Mouse (Mus musculus) B cell, adult 2 months (primary cell): ENCODE results near the gene Nop58.
"Not testable (repeated sequence)": the region's sequence is repeated elsewhere in the genome, so short reads cannot be mapped to it uniquely, and the experiment has no call there.

Experiments
- DNase-seq, 2 experiments: peaks; one replicate each; pipeline ENCODE4 v3.0.0; 2022

The Nop58 gene

DNA sequence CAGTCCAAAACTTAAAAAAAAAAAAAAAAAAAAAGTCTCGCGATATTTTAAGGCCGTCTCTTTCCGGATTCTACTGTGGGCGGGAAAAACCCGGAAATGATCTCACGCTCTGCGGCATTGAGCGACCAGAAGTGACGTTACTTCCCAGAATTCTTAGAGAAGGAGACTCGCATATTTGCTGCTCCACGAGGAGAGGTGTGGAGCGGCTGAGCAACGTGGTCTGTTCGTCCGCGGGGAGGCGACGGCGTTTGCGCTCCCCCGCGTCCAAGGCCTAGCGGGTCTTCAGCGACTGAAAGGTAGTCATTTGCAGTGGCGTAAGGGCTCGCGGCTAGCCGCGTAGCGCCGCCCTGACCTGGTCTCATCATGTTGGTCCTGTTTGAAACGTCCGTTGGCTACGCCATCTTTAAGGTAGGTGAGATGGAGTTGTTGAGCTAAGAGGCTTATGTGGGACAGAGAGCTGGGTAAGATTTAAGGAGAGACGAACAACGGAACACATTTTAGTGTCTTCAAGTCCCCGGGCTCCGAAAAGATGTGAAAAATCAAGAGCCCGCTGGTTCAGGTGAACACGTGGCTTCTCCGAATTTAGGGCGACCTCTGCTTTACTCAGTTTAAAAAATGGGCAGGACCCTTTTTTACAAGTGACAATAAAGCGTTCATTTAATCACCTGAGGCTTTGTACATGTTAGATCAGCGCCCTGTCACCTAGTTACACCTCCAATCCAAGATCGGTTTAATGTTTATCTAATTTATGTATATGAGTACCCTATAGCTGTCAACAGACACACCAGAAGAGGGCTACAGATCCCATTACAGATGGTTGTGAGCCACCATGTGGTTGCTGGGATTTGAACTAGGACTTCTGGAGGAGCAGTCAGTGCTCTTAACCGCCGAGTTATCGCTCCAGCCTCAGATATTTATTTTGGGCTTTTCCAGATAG, at the start of gene Nop58:
Nop58 (plus strand) TSS at position 153 of the 937 bp plus-strand sequence.
- DNase-seq = peak; percentile 83 to 85

DNA sequence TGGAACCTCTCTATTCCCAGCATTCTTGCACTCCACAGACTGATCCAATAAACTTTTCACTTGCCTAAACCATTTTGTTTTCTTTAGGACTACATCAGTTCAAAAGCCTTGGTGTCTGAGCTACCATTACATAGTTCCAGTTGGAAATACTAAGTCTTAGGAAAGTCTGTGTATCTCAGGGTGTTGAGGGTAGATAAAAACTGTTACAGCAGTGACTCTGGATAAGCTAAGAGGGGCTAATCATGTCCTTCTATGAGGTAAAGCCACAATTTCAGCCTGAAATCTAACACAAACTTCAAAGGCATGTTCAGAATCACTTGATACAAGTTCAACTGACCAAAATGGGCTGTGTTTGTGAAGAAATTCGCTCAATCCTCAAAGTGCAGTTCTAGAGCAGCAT, 48.4 kb upstream of the Nop58 start:
- DNase-seq = no peak

DNA sequence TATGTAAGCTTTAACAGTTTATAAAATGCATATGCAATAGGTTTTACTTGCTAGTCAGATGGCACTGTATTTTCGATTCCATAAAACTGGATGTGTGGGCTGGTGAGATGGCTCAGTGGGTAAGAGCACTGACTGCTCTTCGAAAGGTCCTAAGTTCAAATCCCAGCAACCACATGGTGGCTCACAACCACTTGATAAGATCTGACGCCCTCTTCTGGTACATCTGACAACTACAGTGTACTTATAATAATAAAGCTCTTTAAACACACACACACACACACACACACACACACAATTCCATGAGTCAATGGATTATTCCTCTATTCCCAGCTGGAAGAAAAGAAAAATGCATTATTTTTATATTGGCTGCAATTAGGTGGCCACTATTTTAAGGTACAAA, 46.4 kb upstream of the Nop58 start:
- no peak for DNase-seq

DNA sequence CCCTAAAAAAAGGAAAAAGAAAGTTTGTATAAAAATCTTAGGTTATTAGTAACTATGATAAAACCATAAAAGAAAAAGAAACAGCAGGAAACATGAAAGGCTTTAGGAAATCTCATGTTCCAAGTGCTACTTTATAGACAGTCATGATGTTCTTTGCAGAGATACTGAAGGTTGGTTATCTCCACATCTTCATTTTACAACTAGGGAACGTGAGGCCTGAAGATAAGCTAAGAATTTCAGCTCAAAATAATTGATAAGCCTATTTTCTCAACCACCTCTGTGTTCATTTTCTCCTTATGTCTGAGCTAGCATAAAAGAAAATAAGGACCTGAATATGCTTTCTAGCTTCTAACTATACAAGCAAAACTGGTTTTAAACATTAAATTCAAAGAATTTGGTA, 42.3 kb upstream of the Nop58 start:
- DNase-seq = no peak

DNA sequence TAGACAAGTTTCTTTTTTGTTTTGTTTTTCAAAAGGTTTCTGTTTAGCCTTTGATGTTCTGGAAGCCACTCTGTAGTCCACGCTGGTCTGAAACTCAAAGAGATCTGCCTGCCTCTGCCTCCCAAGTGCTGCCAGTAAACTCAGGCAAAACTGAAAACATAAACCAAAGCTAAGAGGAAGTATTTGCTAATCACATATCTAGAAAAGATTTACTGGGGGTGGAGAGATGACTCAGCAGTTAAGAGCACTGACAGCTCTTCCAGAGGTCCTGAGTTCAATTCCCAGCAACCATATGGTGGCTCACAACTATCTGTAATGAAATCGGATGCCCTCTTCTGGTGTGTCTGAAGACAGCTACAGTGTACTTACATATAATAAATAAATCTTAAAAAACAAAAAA, 38.3 kb upstream of the Nop58 start:
- not testable (repeated sequence) for DNase-seq

DNA sequence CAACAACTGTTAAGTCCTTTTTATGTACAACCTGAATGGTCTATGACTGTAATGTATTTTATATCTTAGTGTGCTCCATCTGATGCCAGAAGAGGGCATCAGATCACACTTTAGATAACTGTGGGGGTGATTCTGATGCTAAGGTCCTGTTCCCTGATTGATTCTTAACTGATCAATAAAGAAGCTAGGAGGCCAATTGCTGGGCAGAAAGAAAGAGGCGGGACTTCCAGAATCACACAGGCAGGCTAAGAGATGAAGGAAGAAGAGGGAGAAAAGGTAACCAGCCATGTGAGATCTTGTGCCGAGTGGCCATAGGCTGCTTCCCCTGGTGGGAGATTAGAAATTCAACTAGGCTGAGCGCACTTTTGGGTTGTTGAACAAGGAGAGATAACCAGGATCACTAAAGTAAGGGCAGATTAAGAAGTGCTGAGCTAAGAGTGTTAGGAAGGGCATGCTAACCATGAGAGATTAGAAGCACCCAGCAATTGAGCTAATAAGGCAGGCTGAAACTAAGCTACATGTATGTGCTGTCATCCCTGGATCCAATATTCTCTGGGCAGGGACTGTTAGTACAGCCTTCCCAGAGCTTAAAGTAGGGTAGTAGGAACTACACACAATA, 33.5 kb upstream of the Nop58 start:
- no peak for DNase-seq

DNA sequence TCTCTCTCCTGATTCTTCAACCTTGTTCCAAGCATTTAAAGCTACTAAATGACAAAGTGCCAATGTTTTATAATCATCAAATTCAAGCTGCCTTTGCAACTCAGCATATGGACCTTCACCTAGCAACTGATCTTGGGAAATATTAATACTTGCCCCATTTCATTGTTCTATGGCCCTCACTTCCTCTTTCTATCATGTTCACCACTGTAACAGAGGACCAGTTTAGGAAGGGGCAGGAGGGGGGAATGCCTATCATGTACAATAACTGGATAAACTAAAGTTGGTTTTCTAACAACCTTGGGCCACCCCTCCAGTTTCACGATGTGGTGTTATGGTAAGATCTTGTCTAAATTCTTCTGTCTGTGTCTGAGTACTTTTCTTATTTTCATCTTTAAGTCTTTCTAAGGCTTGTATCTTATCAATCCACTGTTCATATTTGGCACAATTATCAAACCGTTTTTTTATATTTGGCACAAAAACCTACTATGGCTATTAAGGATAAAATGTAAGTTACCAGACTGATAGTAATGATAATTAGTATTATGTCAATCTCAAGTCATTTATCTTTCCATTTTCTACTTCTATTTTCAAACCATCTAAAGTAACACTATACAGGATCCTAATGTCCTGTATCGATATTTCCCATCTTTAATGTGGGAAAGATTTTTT, 31.4 kb upstream of the Nop58 start:
- no peak for DNase-seq

DNA sequence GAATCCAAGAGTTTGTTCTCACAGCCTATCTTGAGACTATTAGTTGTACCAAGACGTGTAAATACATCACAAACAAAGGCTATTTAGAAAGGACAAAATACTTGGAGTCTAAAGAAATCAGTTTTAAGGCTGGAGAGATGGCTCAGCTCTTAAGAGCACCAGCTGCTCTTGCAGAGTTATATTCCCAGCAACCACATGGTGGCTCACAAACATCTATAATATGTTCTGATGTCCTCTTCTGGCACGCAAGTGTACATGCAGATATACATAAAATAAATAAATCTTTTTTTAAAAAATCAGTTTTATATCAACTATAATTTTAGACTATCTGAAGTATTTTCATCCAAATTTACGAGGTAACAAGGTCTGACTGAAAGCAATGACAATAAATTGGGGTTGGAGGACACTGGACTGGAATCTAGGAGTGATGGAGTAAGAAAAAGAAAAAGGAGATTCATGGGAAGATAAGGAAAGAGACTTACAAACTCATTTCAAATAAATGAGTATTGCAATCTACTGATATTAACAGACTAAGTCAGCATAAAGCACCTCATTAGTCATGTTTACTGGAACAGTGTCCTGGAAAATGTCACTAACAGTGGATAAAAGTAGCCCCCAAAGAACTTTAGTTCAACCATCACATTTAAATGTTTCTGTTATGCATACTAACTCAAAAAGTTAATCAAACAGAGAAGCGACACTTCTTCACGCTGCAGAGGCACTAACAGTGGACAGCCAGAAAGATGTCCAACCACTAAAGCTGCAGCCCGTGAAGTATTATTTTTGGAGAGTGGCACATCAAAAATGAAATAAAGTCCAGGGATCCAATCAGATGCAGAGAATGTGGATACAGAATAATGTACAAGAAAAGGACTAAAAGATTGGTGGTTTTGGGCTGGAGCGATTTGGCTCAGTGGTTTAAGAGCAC, 28.3 kb upstream of the Nop58 start:
- no peak for DNase-seq

DNA sequence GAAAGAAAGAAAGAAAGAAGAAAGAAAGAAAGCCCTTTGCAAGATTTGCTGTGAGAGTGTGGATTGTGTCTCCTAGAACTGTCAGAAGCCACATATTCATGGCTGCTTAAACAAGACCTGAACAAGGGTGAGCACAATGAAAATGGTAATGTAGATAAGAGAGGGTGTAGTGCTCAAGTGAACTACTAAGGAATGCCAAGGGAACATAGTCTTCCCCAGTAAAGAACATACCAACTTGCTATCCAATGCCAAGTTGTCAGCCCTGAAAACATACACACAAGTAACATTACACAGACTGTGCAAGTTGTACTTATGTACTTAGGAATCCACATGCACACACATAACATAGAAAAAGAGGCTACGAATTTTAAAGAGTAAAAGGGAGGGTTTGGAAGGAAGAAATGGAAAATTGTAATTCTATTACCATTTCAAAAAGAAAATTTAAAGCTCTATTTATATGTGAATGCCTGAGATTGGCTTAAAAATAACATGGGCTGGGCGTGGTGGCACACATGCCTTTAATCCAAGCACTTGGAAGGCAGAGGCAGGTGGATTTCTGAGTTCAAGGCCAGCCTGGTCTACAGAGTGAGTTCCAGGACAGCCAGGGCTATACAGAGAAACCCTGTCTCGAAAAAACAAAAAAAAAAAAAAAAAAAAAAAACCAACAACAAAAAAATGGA, 21.2 kb upstream of the Nop58 start:
- DNase-seq = no peak

DNA sequence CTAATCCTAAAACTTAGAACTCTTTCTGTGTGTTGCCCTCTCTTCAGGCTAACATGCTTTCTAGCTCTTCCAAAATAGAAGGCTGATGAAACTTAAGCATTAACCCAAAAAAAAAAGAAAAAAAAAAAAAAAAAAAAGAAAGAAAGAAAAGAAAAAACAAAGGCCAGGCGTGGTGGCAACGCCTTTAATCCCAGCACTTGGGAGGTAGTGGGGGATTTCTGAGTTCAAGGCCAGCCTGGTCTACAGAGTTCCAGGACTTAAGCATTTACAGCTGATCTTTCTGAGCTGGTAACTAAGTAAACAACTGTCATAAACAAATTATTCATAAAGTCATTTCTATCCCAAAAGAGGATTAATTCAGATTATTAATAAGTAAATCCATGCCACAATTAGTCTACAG, 15.9 kb upstream of the Nop58 start:
- no peak for DNase-seq

DNA sequence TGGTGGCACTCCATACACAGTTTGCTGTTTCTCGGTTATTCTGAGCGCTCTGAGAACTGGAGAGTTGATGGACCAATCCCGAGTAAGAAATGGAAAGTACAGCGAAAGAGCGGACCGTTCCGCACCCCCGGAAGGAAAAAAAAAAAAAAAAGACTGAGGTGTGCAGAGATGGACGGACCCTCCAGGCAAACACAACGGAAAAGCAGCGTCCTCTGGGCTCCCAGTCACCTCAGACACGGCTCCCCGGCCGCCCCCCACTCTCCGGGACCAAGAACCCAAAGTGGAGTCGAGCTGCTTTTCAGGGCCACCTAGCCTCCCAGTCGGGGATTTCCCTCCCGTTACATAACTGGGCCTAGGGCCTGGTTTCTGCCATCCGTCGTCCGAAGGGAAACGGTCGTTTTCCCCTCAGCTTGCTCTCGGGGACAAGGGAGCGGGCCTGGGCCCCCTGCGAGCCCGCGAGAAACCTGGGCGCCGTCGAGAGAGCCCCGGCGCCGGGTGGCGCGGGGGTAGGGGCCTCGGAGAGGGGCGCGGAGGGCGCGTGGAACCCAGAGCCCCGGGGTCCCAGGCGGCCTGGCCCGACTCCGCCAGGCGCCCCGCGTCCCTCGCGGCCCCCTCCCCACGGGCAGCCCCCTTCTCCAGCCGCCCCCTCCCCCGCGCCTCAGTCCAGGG, 14.7 kb upstream of the Nop58 start:
- peak; percentile 54 to 59 for DNase-seq

DNA sequence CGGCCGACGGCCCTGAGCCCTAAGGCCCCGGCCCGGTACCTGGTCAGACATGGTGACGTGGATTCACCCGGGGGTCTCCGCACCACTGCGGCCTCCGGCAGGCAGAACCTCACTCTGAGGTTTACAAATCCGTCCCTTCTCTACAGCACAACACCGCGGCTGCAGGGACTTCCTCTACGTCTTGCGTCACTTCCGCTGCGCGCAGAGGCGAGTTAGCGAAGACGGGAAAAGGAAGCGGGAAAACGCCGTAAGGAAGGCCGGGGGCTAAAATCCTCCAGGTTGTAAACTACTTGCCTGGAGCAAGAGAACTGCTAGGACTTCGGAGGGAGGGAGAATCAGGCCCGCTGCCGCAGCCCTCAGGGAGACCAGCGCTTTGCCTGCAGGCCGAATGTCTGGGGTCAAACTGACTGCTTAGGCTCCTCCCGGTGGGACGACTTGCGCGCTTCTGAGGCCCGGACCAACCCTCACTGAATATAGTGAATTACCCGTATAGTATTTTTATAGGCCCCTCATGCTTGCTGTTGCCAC, 14.1 kb upstream of the Nop58 start, which contains the start of gene Sumo1:
Sumo1 (minus strand) TSS at position 194 of the 528 bp plus-strand sequence.
- peak; percentile 83 to 87 for DNase-seq

DNA sequence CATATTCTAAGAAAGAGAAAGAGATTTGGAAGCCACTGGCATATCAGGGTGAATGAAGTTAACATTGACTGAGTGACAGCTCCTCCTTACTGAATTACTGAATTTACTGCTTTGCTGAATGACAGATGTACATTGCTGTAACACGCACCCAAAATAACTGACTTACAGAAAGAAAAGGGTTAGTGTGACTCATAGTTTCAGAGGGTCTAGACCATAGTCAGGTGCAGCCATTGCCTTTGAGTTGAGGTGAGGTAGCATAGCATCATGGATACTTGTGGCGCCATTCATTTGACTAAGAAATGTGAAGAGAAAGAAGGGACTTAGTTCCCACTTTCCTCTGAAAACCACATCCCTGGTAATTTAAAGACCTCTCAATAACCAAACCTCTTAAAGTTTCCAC, 11.1 kb upstream of the Nop58 start:
- DNase-seq = no peak

DNA sequence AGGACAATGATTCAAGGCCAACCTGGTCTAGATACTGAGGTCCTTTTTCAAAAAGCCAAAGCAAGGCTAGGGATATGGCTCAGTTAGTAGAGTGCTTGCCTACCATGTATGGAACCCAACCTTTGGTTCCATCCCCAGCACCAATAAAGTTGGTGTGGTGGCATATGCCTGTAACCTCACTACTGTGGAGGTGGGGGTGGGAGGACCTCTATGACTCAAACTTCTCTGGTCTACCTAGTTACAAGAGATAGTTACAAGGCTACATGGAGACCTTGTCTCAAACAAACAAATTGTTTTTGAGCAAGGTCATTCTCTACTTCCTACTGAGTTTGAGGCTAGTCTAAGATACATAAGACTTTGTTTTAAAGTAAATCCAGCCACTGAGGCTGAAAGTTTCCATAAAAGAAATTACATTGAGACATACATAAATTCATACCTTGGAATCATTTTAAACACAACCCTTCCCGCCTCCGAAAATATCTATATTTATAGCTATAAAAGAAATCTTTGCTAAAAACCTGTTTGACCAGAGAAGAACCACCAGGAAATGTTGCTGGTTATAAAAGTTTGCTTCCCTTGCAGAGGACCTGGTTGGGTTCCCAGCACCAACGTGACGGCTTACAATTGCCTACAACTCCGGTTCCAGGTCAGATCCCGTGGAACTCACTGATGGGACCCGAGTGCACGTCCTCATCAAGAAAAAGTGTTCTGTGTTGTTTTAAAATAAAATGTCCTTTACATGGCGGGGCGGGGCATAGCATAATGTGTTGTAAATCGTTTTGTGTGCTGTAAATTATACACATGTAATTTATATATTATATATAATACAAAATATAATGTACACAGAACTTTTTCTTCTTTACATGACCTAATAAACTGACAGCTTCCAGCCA, 599 bp upstream of the Nop58 start:
- peak; percentile 43 to 48 for DNase-seq

DNA sequence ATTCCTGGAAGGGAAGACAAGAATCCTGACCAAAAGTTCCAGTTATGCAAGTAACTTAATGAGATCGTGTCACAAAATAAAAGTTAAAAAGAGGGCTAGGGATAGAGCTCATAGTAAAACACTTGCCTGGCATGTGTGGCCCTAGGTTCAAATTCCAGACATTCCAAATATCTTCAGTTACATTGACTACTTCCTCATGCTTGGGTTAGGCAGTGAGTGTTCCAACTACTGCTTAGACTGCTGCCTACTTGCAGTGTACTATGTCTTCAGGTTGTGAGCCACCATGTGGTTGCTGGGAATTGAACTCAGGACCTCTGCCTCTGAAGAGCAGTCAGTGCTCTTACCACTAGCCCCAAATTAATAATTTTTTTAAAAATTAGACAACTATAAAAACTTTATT, 2.7 kb downstream of the Nop58 start:
- no peak for DNase-seq

DNA sequence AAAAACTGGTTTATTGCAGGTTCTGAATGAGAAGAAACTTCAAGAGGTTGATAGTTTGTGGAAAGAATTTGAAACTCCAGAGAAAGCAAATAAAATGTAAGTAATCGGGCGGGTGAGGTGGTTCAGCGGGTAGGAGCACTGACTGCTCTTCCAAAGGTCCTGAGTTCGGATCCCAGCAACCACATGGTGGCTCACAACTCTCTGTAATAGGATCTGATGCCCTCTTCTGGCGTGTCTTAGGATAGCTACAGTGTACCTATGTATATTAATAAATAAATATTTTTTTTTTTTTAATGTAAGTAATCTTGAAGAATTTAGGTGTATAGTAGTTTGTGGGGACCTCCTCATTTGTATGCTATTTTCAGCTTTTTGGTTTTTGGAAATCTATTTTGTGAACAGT, 5.7 kb downstream of the Nop58 start:
- DNase-seq = no peak

DNA sequence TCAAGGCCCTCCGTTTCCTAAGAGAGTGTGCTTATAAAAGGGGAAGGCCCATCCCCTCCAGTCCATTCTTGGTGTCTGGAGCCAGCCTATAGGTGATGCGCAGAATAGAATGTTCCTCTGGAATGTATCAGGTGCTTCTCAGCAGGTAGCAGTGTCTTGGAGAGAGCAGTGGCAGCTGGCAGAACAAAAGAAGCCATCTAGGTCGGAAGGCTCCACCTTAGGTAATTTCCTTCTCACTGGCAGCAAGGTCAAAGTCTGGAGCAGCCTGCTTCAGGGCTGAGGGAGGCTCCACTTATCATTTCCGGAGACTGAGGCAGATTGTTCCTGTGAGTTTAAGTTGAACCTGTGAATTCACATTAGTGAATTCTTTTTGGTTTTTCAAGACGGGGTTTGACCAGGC, 13.0 kb downstream of the Nop58 start:
- DNase-seq = no peak

DNA sequence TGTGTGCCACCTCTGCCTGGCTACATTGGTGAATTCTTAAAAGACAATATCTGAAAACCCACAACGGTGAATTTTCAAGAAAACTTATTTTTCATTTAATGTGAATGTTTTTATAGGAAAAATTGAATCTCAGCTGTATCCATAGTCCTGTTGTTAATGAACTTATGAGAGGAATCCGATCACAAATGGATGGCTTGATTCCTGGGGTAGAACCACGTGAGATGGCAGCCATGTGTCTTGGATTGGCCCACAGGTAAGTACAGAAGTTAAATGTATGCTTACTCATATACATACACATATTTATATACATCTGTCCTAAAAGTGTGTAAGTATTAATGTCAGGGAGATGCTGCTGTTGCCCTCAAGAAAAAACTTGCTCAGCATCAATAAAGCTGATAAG, 13.4 kb downstream of the Nop58 start:
- DNase-seq = no peak

DNA sequence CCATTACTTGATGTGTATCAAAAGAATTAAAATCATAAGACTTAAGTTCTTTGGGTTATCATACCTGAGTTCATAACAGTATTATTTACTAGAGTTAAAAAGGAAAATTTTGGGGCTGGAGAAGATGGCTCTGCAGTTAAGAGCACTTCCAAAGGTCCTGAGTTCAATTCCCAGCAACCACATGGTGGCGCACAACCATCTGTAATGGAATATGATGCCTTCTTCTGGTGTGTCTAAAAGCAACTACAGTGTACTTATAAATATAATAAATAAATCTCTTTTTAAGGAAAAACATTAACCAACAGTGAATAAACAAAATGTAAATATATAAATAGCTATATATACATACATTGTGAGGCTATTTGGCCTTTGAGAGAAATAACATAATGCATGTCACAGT, 17.0 kb downstream of the Nop58 start:
- no peak for DNase-seq

DNA sequence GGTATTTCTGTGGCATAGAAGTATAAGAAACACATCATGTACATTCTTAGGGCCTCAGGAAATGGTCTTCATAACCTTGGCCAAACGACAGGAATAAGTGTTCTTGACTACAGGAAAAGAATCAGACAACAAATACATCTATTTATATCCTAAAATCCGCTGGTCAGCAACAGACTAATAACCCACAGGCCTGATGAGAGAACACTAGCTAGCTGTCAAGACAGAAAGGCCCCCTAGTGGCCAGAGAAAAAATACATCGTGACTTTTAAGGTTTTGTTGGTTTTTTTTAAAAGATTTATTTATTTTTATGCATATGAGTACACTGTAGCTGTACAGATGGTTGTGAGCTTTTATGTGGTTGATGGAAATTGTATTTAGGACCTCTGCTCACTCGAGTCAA, 35.1 kb downstream of the Nop58 start:
- DNase-seq = peak; percentile 31 to 38
